Mouse (Mus musculus): ENCODE results near the gene Egln1. TPM values are rescaled to one million over a fixed set of nuclear protein-coding genes. Genes with fewer than 3 reads are reported as not detected.

Gene Egln1
- total and polyA plus RNA-seq, 3 experiments, result 146 to 374 (median 331) TPM

- H3K9ac ChIP-seq (ENCODE audit: low read depth, low read length), result peak overlapping the region; percentile 37
- 68% methylated on average over 6 of the region's 6 CpGs for WGBS
- intact Hi-C loops (cut with DNase I), result no loop called here
- H3K4me3 ChIP-seq, result no peak overlapping the region; the same call in 1 of the 2 replicates
- peak overlapping the region; percentile 15; the same call in 1 of the 2 replicates for H3K27ac ChIP-seq
- DNase-seq, result no peak
- TF ChIP-seq POLR2A (IDR thresholded peaks at IDR 0.05; ENCODE audit: insufficient read depth, low read depth, low read length), result no peak
- TF ChIP-seq CTCF (IDR thresholded peaks at IDR 0.05), result no peak
- TF ChIP-seq EP300 (IDR thresholded peaks at IDR 0.05; ENCODE audit: insufficient read depth, low read depth, low read length), result no peak
- peaks cover 30% of the 10 kb centered on the region for H3K79me2 ChIP-seq (replicated peaks; ENCODE audit: control insufficient read depth, insufficient read depth, low read length)
- no peaks in the 10 kb centered on the region for H3K27me3 ChIP-seq (ENCODE audit: control insufficient read depth, insufficient read depth, low read length)
- H3K36me3 ChIP-seq (ENCODE audit: control insufficient read depth, insufficient read depth, low read length), result peaks cover 11% of the 10 kb centered on the region
- peaks cover 23% of the 10 kb centered on the region for H3K4me1 ChIP-seq (ENCODE audit: control insufficient read depth, insufficient read depth, low read length)
These were observed 5.3 kb downstream of the Egln1 start for GRCm38 (mm10) chr8:124943801-124944200.

GRCm38 (mm10) chr8:124937293-124937692 lies 11.8 kb downstream of the Egln1 start:
- intact Hi-C loops (cut with DNase I), result no loop called here
- 64% methylated on average over 4 of the region's 4 CpGs for WGBS
- Histone ChIP-seq H3K79me2 (replicated peaks; ENCODE audit: control insufficient read depth, insufficient read depth, low read length) (peaks cover 22% of the 10 kb centered on the region), H3K27ac (peak overlapping the region; percentile 87), H3K4me1 (ENCODE audit: control insufficient read depth, insufficient read depth, low read length) (peaks cover 25% of the 10 kb centered on the region), H3K36me3 (ENCODE audit: control insufficient read depth, insufficient read depth, low read length) (peaks cover 11% of the 10 kb centered on the region), H3K9ac (ENCODE audit: low read depth, low read length) (no peak overlapping the region), H3K27me3 (ENCODE audit: control insufficient read depth, insufficient read depth, low read length) (no peaks in the 10 kb centered on the region), H3K4me3 (no peak overlapping the region)
- TF ChIP-seq POLR2A (IDR thresholded peaks at IDR 0.05; ENCODE audit: insufficient read depth, low read depth, low read length) (no peak), CTCF (IDR thresholded peaks at IDR 0.05) (no peak), EP300 (IDR thresholded peaks at IDR 0.05; ENCODE audit: insufficient read depth, low read depth, low read length) (no peak)
- DNase-seq, result no peak

- Histone ChIP-seq H3K4me1 (ENCODE audit: control insufficient read depth, insufficient read depth, low read length) (peaks cover 23% of the 10 kb centered on the region), H3K9ac (ENCODE audit: low read depth, low read length) (no peak overlapping the region), H3K4me3 (no peak overlapping the region), H3K36me3 (ENCODE audit: control insufficient read depth, insufficient read depth, low read length) (peaks cover 11% of the 10 kb centered on the region), H3K27ac (peak overlapping the region; percentile 87), H3K79me2 (replicated peaks; ENCODE audit: control insufficient read depth, insufficient read depth, low read length) (peaks cover 20% of the 10 kb centered on the region), H3K27me3 (ENCODE audit: control insufficient read depth, insufficient read depth, low read length) (no peaks in the 10 kb centered on the region)
- TF ChIP-seq POLR2A (IDR thresholded peaks at IDR 0.05; ENCODE audit: insufficient read depth, low read depth, low read length), result no peak
- no peak for TF ChIP-seq EP300 (IDR thresholded peaks at IDR 0.05; ENCODE audit: insufficient read depth, low read depth, low read length)
- TF ChIP-seq CTCF (IDR thresholded peaks at IDR 0.05), result no peak
- intact Hi-C loops (cut with DNase I), result no loop called here
- no peak for DNase-seq
- WGBS, result 86% methylated on average over 10 of the region's 10 CpGs
These were observed 12.4 kb downstream of the Egln1 start for GRCm38 (mm10) chr8:124936699-124937098.

GRCm38 (mm10) chr8:124935116-124935515 lies 14.0 kb downstream of the Egln1 start:
- peaks cover 11% of the 10 kb centered on the region for H3K79me2 ChIP-seq (replicated peaks; ENCODE audit: control insufficient read depth, insufficient read depth, low read length)
- TF ChIP-seq EP300 (IDR thresholded peaks at IDR 0.05; ENCODE audit: insufficient read depth, low read depth, low read length), result no peak
- no peak for TF ChIP-seq CTCF (IDR thresholded peaks at IDR 0.05)
- no peak for TF ChIP-seq POLR2A (IDR thresholded peaks at IDR 0.05; ENCODE audit: insufficient read depth, low read depth, low read length)
- WGBS, result 35% methylated on average over 5 of the region's 5 CpGs
- H3K27me3 ChIP-seq (ENCODE audit: control insufficient read depth, insufficient read depth, low read length), result no peaks in the 10 kb centered on the region
- no peak overlapping the region for H3K4me3 ChIP-seq
- H3K4me1 ChIP-seq (ENCODE audit: control insufficient read depth, insufficient read depth, low read length), result peaks cover 23% of the 10 kb centered on the region
- H3K36me3 ChIP-seq (ENCODE audit: control insufficient read depth, insufficient read depth, low read length), result peaks cover 7% of the 10 kb centered on the region
- no peak for DNase-seq
- H3K27ac ChIP-seq, result peak overlapping the region; percentile 58
- intact Hi-C loops (cut with DNase I), result no loop called here
- no peak overlapping the region for H3K9ac ChIP-seq (ENCODE audit: low read depth, low read length)

- intact Hi-C loops (cut with DNase I), result no loop called here
- WGBS, result 25% methylated on average over 3 of the region's 3 CpGs
- H3K4me1 ChIP-seq (ENCODE audit: control insufficient read depth, insufficient read depth, low read length), result peaks cover 34% of the 10 kb centered on the region
These were observed 16.7 kb downstream of the Egln1 start for GRCm38 (mm10) chr8:124932435-124932834.

GRCm38 (mm10) chr8:124930649-124931048 lies 18.5 kb downstream of the Egln1 start:
- peaks cover 6% of the 10 kb centered on the region for H3K79me2 ChIP-seq (replicated peaks; ENCODE audit: control insufficient read depth, insufficient read depth, low read length)
- DNase-seq, result no peak
- peaks cover 10% of the 10 kb centered on the region for H3K36me3 ChIP-seq (ENCODE audit: control insufficient read depth, insufficient read depth, low read length)
- H3K27ac ChIP-seq, result peak overlapping the region; percentile 91
- TF ChIP-seq CTCF (IDR thresholded peaks at IDR 0.05) (peak; percentile 45), EP300 (IDR thresholded peaks at IDR 0.05; ENCODE audit: insufficient read depth, low read depth, low read length) (no peak)
- H3K4me1 ChIP-seq (ENCODE audit: control insufficient read depth, insufficient read depth, low read length), result peaks cover 45% of the 10 kb centered on the region
- 81% methylated on average over 4 of the region's 4 CpGs for whole genome bisulfite sequencing
- no peak overlapping the region for H3K9ac ChIP-seq (ENCODE audit: low read depth, low read length)
- H3K27me3 ChIP-seq (ENCODE audit: control insufficient read depth, insufficient read depth, low read length), result no peaks in the 10 kb centered on the region
- H3K4me3 ChIP-seq, result no peak overlapping the region
- intact Hi-C loops (cut with DNase I), result no loop called here

More at GRCm38 (mm10) chr8:124932435-124932834, 16.7 kb downstream of the Egln1 start:
- Histone ChIP-seq H3K27ac (peak overlapping the region; percentile 74), H3K36me3 (ENCODE audit: control insufficient read depth, insufficient read depth, low read length) (peaks cover 10% of the 10 kb centered on the region), H3K9ac (ENCODE audit: low read depth, low read length) (no peak overlapping the region), H3K27me3 (ENCODE audit: control insufficient read depth, insufficient read depth, low read length) (no peaks in the 10 kb centered on the region), H3K4me3 (no peak overlapping the region), H3K79me2 (replicated peaks; ENCODE audit: control insufficient read depth, insufficient read depth, low read length) (peaks cover 11% of the 10 kb centered on the region)
- DNase-seq, result no peak
- TF ChIP-seq EP300 (IDR thresholded peaks at IDR 0.05; ENCODE audit: insufficient read depth, low read depth, low read length), result peak; percentile 91
- TF ChIP-seq CTCF (IDR thresholded peaks at IDR 0.05), result no peak
